Mouse (Mus musculus) lung, postnatal 0 days (tissue): ENCODE data around the gene Itgb4.

Experiments
- CTCF ChIP-seq: IDR thresholded peaks from 2 replicates; pipeline ENCODE4 v1.5.1; 2016; ENCODE audit warnings: antibody characterized with exemption, mild to moderate bottlenecking
- EP300 ChIP-seq: IDR thresholded peaks from 2 replicates; pipeline ENCODE4 v1.6.1; 2016; ENCODE audit warnings: antibody characterized with exemption, mild to moderate bottlenecking, control low read depth

- TF ChIP-seq CTCF (peak; percentile 83), EP300 (no peak)
These were observed 30.6 kb downstream of the Itgb4 start for GRCm38 (mm10) chr11:116004840-116005700.
